Mouse (Mus musculus): Measurements from ENCODE around the gene Arfip1. TPM values are rescaled to one million over a fixed set of nuclear protein-coding genes. Genes with fewer than 3 reads are reported as not detected.

The Arfip1 gene
- polyA plus RNA-seq, 3 experiments from 2014 or later, result 39.9 to 47.8 (median 42.4) TPM

DNA sequence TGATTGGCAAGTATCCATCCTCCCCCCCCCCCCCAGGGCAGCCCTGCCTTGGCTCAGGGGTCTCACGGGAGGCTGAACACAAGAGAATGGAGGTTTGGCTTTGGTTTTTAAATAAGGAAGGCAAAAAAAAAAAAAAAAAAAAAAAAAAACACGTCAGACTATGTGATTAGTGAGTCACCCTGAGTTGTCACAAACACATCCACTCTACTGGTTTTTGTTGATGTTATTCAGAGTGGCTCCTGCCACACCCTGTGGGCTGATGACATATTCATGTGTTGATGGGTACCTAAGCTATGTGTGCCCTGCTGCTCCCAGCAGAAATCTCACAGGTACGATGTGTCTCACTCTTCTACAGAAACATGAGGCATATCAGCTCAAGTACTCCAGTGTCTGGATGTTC, 131.8 kb downstream of the Arfip1 start:
- ATAC-seq, result no peak

DNA sequence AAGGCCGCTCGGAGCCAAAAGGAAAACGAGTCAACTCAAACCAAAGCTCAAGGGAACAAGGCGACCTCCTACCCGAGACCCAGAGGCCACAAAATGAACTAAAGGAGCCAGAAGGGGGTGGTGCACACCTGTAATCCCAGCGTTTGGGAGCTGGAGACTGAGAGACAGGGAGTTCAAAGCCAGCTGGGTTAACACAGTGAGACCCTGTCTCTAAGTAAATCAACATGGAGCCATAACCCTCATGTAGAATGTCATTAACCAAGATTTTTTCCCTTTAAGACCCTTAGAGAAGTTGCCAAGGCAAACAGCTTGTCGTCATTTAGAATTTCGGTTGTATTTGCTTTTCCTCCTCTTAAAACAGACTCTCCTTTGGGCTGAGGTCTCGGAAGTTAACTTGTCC, 133.4 kb downstream of the Arfip1 start:
- ATAC-seq, result no peak

DNA sequence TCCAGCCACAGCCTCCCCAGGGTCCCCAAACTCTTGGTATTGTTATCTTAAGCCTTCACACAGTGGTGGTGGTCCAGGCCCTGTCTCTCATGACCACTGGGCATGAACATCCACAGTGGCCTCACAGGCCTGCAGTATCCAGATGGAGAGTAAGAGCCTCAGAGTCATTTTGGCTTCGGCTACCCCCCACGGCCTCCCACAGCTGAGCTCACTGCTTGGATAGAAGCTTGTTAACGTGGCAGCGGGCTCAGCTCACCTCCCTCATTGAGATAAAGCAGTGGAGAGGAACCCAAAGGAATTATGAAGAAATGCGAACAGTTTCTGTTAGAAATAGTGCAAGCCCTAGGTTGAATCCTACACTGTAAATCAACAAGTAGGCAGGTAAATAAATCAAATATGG, 134.6 kb downstream of the Arfip1 start:
- no peak for ATAC-seq

Other genes with a start within 250 kb of the Arfip1 start
- 1 to 10 TPM in 2 of 3 experiments, under 1 TPM in 1; 0.52 to 1.6 (median 1.3) TPM for gene Fhdc1, start 102.2 kb downstream of the Arfip1 start, polyA plus RNA-seq (2017; shearing (Covaris generic))
- gene Tigd4, start 10.9 kb upstream of the Arfip1 start, polyA plus RNA-seq (2017; shearing (Covaris generic)), result not detected
- gene Tmem154, start 83.6 kb upstream of the Arfip1 start, polyA plus RNA-seq (2017; shearing (Covaris generic)), result 100 to 1,000 TPM; 108 to 140 (median 136) TPM
- gene Fbxw7, start 232.6 kb upstream of the Arfip1 start, polyA plus RNA-seq (2017; shearing (Covaris generic)), result 10 to 100 TPM; 17.0 to 21.0 (median 17.2) TPM